Mouse (Mus musculus) retina, adult 2 months (tissue): ENCODE data around the gene Eid2.

Experiments used
- DNase-seq: peaks from one replicate; pipeline ENCODE4 v3.0.0-alpha.2; 2012; ENCODE audit warnings: low read depth, low spot score

Gene Eid2

GRCm38 (mm10) chr7:28290638-28291590 lies 23.2 kb downstream of the Eid2 start, which contains the start of gene Selenov:
Gene Selenov (minus strand): TSS chr7:28291186.
- DNase-seq = no peak

- no peak for DNase-seq
Measured at GRCm38 (mm10) chr7:28294481-28294880, 26.8 kb downstream of the Eid2 start.

DNA sequence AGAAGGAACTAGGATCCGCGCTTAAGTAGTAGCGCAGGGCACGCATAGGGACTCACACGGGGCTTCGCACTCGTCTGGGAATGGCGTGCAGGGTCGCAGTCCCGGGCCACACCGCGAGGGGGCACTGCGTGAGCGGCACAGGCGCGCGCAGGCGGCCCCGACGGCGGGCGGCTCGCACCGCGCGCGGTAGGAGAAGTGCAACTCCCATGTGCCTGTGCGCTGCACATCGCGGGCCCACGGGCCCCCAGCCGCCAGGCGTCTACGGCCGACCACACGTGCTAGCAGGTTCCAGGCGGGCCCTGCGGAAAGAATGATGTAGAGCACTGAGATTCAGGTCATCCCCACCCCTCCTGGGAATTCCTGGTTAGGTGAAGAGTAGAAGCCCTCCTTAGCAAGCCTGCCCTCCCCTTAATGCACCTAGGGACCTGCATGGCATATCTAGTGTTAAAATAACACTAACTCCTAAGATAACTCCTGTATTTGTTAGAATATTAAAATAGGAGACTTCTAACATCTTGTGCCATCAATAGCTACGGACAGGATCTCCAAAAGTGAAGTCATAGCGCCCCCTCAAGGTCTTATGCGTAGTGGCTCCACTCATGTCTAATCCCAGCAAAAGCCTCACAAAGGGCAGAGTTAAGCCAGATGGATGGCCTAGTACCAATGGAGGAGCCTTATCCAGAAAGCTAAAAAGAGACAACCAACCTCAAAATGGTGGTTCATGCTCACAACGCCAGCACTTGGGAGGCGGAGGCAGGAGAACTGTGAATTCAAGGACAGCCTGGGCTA lies 31.4 kb downstream of the Eid2 start:
- peak; percentile 73 for DNase-seq

DNA sequence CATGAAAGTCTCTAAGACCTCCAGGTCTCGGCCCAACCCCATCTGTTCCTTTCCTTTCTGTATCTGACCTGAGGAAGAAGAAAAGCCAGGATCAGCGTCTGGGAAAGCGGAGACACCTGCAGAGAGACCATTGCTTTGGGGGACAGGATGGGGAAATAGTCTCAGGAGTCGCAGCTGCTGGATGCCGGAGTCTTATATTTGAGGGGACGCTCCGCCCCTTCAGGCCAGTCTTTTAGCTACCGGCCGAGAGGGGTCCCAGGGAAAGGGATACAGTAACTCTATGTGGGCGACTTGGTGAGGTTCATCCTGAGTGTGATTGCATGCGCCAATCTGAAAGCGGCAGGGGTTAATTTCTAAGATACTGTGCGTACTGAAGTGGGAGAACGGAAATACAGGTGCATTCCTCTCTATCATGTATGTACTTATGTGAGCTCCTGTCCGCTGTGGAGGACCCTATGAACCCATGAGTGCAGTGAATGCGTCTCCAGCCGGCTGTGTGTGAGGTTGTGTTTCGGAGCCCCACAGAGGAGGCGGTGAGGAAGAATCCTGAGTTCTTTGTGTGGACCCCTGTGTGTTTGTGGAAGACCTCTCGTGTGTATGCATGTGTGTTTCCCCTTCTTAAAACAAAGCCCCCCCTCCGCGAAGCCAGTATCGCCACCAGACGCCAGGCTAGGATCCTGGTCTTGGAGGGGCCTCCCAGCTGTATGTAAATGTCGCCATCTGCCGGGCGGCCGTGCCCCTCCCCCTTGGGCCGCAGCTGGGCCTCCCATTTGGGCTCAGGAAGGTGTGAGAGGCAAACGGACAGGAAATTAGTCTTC lies 34.1 kb downstream of the Eid2 start, which contains the start of gene Dll3:
TSS of gene Dll3 (minus strand) at position 623 of the 818 bp plus-strand sequence.
- no peak for DNase-seq

- DNase-seq = no peak
Measured at GRCm38 (mm10) chr7:28305641-28306040, 38.0 kb downstream of the Eid2 start.

DNA sequence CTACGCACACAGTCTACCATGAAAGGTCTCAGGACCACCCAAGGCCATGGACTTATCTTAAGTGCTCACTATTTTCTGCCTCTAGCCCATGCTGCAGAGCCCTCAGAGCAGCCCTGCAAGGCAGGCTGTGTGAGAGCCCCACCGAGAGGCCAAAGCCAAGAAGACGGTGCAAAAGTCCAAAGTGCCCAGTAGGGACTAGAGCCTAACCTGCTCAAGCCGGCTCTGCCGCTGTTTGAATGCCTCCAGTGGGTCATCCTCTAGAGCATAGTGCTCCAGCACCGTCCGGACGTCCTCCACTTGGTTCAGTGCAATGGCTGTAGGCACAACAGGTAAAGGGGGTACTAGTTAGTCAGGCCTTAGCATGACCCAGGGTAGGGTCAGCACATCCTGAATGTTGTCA lies 38.5 kb downstream of the Eid2 start:
- DNase-seq = no peak

DNA sequence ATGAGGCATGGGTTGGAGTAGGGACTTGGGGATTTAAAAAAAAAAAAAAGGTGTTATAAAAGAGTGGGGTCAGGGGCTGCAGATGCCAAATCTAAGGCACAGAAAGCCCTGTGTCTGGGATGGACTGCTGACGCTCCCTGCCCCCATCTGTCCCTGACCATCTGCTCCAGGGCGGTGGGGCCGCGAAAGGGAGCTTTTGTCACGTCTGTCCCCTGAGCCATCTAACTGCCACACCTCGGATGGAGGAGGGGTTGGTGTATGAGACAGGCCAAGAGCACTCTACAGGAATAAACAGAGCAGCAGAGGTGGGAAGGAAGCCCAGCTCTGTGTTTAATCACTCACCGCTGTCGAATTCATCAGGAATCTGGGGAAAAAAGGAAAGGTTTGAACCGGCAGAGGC lies 42.1 kb downstream of the Eid2 start:
- no peak for DNase-seq

DNA sequence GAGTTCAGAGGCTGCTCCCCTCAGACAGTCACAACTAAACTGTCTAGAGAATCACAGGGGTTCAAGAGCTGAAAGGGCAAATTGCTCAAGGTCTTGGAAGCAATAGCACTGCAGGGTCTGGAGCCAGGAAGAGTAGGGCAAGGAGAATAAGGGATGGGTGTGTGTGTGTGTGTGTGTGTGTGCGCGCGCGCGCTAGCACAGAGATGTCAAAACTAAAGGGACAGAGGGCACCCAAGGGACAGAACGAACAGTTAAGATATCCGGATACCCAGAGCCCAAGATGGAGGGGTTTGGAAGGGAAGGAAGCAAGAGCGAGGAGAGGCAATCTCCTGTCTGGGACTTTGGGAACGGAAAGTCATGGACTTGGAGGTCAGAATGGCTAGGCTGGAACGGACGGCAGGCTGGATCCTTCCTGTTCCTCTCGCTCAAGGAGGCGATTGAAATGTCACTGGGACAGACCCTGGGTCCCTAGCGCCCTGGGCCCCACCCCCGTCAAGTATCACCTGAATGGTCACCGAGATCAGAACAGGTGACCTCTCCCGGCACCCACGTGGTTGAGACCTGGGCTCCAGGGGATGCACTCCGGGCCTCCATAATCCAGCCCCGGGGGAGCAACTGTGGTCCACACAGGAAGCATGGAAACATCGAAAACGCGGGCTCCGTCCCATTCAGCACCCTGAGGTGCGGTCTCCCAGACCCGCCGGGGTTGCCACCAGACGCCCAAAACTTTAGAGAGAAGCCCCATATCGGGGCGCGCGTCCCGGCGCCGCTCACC lies 43.7 kb downstream of the Eid2 start:
- no peak for DNase-seq

DNA sequence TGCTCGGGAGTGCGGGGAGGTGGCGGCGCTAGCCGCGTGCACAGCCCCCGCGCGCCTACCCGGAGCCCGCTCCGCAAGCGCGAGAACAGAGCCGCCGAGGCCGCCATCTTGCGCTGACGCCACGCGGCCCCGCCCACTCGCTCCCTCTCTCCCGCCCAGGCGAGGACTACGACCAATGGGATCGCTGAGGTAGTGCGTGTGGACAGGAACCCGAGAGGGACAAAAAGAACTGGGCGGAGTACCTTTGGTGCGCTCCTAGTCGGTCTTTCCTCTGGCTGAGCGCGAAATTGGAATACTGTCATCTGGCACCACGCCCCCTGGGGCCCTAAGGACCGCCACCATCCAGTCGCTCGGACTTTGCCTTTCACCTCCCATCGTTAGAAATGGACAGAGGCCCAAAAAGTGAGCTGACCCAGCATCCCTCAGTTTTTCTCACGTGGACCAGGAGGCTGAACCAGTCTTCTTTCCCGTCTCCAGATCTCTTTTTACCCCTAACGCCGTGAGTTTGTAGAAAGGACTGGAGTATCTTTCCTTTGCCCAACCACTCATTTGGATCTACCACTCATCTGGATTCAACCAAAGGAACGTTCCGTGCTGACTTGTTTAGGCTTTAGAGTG lies 44.4 kb downstream of the Eid2 start, which contains the start of gene Timm50:
TSS of gene Timm50 (minus strand) at position 147 of the 618 bp plus-strand sequence.
- peak; percentile 93 for DNase-seq

DNA sequence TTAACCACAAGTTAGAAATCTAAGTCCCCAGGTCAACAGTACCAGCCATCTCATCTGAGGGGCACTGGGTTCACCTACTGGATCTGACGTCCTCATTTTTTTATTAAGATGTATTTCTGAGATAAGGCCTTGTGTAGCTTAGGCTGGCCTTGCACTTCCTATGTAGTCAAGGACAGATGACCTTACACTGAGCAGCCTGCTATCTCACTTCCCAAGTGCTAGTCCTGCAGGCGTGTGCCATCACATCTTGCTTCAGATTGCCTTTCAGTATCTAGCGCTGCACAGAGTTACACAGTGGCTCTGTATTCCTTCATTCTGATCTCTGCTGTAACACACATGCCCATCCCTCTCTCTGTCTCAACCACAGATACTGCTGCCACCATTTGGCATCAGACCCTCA lies 50.4 kb downstream of the Eid2 start:
- no peak for DNase-seq

DNA sequence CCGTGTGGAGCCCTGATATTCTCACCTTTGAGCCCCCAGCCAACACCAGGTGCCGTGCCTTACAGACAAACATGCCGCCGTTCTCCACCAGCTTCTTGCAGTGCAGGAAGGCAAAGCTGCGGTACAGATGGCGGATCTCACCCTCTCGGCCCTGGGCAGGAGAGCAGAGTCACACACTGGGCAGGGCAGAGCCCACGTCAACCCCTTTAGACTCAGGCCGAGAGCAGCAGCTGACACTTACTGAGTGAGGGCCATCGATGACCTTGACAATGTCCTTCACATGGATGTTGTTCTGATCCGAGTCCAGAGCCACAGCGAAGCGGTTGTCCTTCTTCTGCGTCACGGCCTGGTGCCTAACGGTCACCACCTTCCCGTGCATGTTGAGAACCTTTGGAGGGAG lies 51.0 kb downstream of the Eid2 start:
- no peak for DNase-seq
